Mouse (Mus musculus) kidney, embryonic 15.5 days (tissue): ENCODE data around the gene Rph3al. TPM values are rescaled to one million over a fixed set of nuclear protein-coding genes. Genes with fewer than 3 reads are reported as not detected.

ENCODE experiments used
- ATAC-seq: fragments of 200-750 bp; cut with Nextera tagmentation; replicated peaks from 2 replicates; pipeline ENCODE4 v1.8.0; 2017; ENCODE audit warnings: moderate TSS enrichment; ENCODE audit not compliant: low FRiP score
- H3K27ac ChIP-seq: fragments of 300-500 bp; sonication (generic); 2 replicates; pipeline ENCODE4 v1.5.1; 2015; ENCODE audit warnings: mild to moderate bottlenecking, inconsistent platforms
- H3K27me3 ChIP-seq: fragments of 300-500 bp; sonication (generic); 2 replicates; pipeline ENCODE4 v1.6.1; 2015; ENCODE audit warnings: inconsistent platforms
- H3K36me3 ChIP-seq: fragments of 300-500 bp; sonication (generic); 2 replicates; pipeline ENCODE4 v1.6.1; 2015; ENCODE audit warnings: inconsistent platforms
- H3K4me1 ChIP-seq: fragments of 300-500 bp; sonication (generic); 2 replicates; pipeline ENCODE4 v1.6.1; 2015; ENCODE audit warnings: inconsistent platforms
- H3K4me2 ChIP-seq: fragments of 300-500 bp; sonication (generic); 2 replicates; pipeline ENCODE4 v1.6.1; 2015; ENCODE audit warnings: moderate library complexity, mild to moderate bottlenecking, inconsistent platforms
- H3K4me3 ChIP-seq: fragments of 300-500 bp; sonication (generic); replicated peaks from 2 replicates; pipeline ENCODE4 v1.5.1; 2015; ENCODE audit warnings: mild to moderate bottlenecking, inconsistent platforms
- H3K9ac ChIP-seq: fragments of 300-500 bp; sonication (generic); 2 replicates; pipeline ENCODE4 v1.6.1; 2015; ENCODE audit warnings: mild to moderate bottlenecking, inconsistent platforms
- H3K9me3 ChIP-seq: fragments of 300-500 bp; sonication (generic); replicated peaks from 2 replicates; pipeline ENCODE4 v1.6.1; 2016; ENCODE audit warnings: inconsistent platforms
- WGBS: fragments of 180-500 bp; shearing (Covaris S2); methylation state at CpG from one replicate; pipeline ENCODE4 v1.1.7; 2015; ENCODE audit warnings: mixed read lengths; 5-methylcytosine and 5-hydroxymethylcytosine counted together
- polyA plus RNA-seq: library from polyadenylated mRNA; unstranded; fragments of >200 nt; fragmentation: Nextera tagmentation; extraction: Ambion mirVana; gene quantifications from 2 replicates; pipeline ENCODE4 v1.2.1, GENCODE M21; 2015

Gene Rph3al
- polyA plus RNA-seq, 1 experiment from 2014 or later, result 14.5 TPM

DNA sequence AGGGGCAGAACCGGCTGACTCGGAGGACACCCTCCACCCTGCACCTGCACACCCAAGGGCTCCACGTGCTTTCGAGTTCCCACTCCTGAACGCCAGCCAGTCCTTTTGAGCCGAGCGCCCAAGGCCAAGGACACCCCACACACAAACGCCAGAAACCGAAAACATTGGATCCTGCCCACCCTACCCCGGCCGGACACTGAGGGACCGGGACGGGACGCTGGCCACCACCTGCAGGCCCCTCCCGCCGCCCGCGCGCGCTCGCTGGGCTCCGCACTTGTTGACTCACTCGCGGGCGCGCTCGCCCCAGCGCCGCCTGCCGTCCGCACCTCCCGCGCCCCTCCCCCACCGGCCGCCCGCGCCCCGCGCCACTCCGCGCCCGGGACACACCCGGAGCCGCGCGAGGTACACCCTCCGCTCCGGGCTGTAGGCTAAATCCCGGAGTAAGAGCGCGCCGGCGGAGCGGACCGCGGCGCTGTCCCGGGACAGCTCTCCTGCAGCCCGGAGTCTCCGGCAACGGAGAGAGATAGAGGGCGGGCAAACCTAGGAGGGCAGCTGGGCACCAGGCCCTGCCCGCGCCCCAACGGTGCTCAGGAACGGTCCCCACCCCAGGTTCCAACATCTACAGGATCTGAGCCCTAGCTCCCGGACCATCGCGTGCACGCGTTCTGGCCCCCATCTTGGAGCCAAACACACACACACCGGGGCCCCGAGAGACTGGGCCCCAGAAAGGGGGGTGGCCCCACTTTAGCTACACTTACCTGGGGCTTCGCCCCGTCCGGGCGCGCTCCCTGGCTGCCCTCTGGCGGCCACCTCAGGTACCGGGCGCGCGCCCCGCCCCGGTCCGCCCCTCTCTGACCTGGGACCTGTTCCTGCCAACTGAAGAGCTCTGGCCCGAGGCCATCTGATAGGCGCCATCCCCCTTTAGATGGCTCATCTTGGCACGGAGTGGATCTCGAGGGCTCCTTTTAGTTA lies 28.5 kb upstream of the Rph3al start:
- WGBS, result under 1% methylated on average over 89 of the region's 90 CpGs
- Histone ChIP-seq H3K4me2 (peak overlapping the region; percentile 95), H3K36me3 (no peaks in the 10 kb centered on the region), H3K9ac (peak overlapping the region; percentile 62), H3K27ac (peak overlapping the region; percentile 66), H3K9me3 (no peaks in the 10 kb centered on the region), H3K27me3 (peaks cover 38% of the 10 kb centered on the region), H3K4me3 (peak overlapping the region; percentile 60), H3K4me1 (peaks cover 37% of the 10 kb centered on the region)
- peak; percentile 84 for ATAC-seq

DNA sequence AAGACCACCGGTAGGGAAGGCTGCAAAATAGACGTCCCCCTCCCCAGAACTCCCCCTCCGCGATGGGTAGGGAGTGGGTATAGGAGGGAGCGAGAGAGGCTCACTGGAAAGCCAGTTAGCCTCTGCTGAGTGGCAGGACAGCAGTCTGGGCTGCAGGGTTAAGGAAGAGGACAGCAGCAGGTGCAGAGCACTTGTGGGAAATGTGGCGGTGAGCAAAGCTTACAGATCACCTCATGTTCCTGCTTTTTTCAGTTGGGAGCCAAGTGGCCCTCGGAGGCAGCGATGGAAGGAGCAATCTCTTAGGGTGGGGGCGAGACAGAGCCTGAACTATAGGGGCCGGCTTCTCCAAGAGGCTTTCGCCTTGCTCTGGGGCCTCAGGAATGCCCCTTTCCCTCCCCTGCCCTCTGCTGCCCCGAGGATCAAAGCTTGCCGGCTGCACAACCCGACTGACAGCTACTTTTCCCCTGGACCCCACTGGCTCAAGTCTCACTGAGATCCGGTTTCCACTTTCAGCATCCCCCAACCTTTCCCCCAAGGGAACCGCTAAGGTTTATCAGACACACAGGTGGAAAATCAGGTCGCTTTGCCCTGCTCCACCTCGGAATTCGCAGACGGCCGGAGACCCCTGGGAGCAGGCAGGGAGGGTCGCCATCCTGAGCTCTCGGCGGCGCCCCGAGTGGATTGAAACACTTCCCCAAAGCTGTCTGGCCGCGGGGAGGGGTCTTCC lies 27.6 kb upstream of the Rph3al start:
- H3K4me1 ChIP-seq, result peaks cover 37% of the 10 kb centered on the region
- ATAC-seq, result no peak
- WGBS, result 10% methylated on average over 28 of the region's 28 CpGs
- H3K27me3 ChIP-seq, result peaks cover 38% of the 10 kb centered on the region
- no peaks in the 10 kb centered on the region for H3K36me3 ChIP-seq
- H3K4me3 ChIP-seq, result peak overlapping the region; percentile 60
- H3K9ac ChIP-seq, result peak overlapping the region; percentile 62
- no peaks in the 10 kb centered on the region for H3K9me3 ChIP-seq
- peak overlapping the region; percentile 66 for H3K27ac ChIP-seq
- peak overlapping the region; percentile 95 for H3K4me2 ChIP-seq

DNA sequence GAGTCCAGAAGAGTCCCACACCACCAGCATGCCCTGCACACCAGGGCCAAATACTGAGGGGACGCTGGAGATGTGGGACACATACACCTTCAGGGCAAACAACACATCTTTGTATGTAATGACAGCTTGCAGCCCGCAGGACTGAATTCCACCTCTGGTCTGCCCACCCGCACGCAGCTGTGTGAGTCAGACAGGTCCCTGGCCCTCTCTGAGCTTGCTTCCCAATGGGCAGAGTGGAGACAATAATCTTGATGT lies 26.2 kb upstream of the Rph3al start:
- H3K36me3 ChIP-seq, result no peaks in the 10 kb centered on the region
- no peak overlapping the region for H3K27ac ChIP-seq
- no peak overlapping the region for H3K9ac ChIP-seq
- WGBS, result 68% methylated on average over 4 of the region's 4 CpGs
- H3K4me2 ChIP-seq, result no peak overlapping the region
- no peak for ATAC-seq
- peaks cover 34% of the 10 kb centered on the region for H3K27me3 ChIP-seq
- no peak overlapping the region for H3K4me3 ChIP-seq
- peaks cover 37% of the 10 kb centered on the region for H3K4me1 ChIP-seq
- no peaks in the 10 kb centered on the region for H3K9me3 ChIP-seq

DNA sequence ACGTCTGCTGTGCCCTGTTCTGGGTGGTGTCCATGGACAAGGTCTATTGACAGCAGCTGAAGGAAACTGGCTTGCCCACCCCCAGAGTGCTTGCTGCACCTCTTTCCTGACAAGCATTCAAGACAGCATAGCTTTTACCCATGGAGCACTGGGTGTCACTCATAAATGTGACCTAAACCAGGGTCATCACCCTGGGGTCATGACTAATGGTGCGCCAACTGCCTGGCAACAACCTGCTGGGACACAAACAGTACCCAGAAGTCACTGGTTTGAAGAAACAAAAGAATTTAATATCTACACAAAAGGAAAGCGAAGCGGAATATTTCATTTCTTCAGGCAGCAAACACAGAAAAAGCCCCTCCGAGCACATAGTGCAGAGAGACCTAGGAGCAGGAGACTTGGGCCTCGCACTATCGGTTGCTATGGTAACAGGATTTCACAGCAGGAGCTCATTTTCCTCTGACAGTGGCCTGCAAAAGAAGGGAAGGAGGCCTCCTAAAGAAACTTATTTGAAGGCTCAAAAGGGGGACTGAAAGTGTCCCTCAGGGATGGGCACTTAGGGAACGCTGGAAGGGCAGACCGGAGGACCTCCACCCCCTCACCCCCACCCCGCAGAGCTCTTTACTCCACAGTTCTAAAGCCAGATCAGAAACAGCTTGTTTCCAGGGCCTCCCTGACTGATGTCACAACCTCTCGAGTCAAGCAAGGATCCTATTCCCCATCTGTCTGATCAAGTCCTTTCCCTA lies 25.7 kb upstream of the Rph3al start:
- 32% methylated on average over 11 of the region's 11 CpGs for WGBS
- Histone ChIP-seq H3K4me3 (no peak overlapping the region), H3K4me1 (peaks cover 37% of the 10 kb centered on the region), H3K9ac (no peak overlapping the region), H3K4me2 (no peak overlapping the region), H3K9me3 (no peaks in the 10 kb centered on the region), H3K36me3 (no peaks in the 10 kb centered on the region), H3K27me3 (peaks cover 30% of the 10 kb centered on the region), H3K27ac (no peak overlapping the region)
- ATAC-seq, result no peak

DNA sequence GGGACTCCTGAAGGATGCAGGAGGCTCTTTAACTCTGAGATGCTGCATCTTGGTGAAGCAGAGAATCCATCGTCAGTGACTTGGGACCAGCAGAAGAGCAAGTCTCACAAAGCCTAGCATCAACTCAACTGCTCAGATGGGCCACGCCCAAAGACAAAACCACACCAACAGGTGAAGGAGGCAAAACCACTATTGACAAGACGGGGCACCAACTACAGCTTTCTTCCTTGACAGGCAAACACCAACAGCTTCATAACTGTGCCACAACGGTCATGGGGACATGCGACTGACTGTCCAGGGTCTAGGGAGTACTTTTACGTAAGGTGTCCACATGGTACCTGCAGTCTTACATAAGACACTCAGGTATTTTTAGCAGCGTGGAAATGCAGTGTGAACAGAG lies 23.6 kb upstream of the Rph3al start:
- no peak for ATAC-seq
- peaks cover 18% of the 10 kb centered on the region for H3K27me3 ChIP-seq
- no peaks in the 10 kb centered on the region for H3K9me3 ChIP-seq
- no peak overlapping the region for H3K4me3 ChIP-seq
- 89% methylated on average over 7 of the region's 7 CpGs for WGBS
- H3K4me2 ChIP-seq, result no peak overlapping the region
- no peaks in the 10 kb centered on the region for H3K36me3 ChIP-seq
- no peak overlapping the region for H3K27ac ChIP-seq
- H3K9ac ChIP-seq, result no peak overlapping the region
- H3K4me1 ChIP-seq, result peaks cover 39% of the 10 kb centered on the region

DNA sequence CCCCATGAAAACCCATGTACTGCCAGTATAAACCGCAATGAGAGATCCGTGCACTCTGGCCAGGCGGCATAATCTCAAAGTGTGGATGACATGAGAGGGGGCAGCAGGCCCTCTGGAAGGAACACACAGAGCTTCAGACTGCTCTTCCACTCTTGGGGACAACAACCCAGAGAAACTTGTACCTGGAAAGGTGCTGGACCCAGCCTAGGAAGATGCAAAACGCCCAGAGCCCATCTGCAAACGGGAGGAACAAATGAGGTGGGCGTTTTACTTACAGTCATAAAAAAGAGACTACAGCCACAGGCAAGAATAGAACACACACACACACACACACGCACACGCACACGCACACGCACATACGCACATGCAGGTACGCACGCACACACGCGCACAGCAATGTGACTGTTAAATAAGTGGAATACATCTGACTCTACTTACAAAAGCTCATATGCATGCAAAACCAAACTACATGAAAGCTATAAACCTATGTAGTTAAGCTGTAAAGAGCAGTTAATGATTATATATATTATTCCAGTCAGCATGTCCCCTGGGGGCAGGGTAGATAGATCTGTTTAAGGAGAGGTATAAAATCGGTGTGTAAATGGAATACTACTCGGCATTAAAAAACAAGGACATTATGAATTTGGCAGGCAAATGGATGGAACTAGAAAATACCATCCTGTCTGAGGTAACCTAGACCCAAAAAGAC lies 19.0 kb upstream of the Rph3al start:
- Histone ChIP-seq H3K9me3 (no peaks in the 10 kb centered on the region), H3K27me3 (no peaks in the 10 kb centered on the region), H3K4me3 (no peak overlapping the region), H3K4me2 (no peak overlapping the region), H3K36me3 (no peaks in the 10 kb centered on the region), H3K9ac (no peak overlapping the region), H3K27ac (no peak overlapping the region), H3K4me1 (peaks cover 14% of the 10 kb centered on the region; the same call in 1 of the 2 replicates)
- ATAC-seq, result no peak
- WGBS, result 72% methylated on average over 17 of the region's 17 CpGs

DNA sequence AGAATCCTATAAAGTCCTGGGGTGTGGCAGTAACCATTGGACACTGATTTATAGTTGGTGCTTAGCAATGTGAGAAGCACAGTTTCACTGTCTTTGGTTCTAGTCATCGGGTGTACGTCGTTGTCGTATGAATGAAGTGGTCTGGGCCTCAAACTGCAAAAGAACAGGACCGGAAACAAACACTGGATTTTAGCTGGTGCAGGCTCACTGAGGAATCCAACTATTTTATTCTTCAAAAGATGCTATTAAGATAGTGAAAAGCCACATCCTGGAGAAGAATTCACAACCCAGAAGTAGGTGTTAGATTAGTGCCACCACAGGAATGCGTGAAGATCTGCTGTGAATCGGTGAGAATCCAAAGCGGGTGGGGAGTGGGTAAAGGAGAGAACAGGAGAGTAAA lies 18.4 kb upstream of the Rph3al start:
- WGBS, result 40% methylated on average over 8 of the region's 8 CpGs
- no peaks in the 10 kb centered on the region for H3K36me3 ChIP-seq
- H3K4me3 ChIP-seq, result no peak overlapping the region
- peaks cover 14% of the 10 kb centered on the region; the same call in 1 of the 2 replicates for H3K4me1 ChIP-seq
- H3K27me3 ChIP-seq, result no peaks in the 10 kb centered on the region
- H3K4me2 ChIP-seq, result no peak overlapping the region
- H3K27ac ChIP-seq, result no peak overlapping the region
- no peaks in the 10 kb centered on the region for H3K9me3 ChIP-seq
- no peak overlapping the region for H3K9ac ChIP-seq
- no peak for ATAC-seq

- no peaks in the 10 kb centered on the region for H3K36me3 ChIP-seq
- H3K4me3 ChIP-seq, result no peak overlapping the region
- WGBS, result 90% methylated on average over 9 of the region's 9 CpGs
- H3K27me3 ChIP-seq, result no peaks in the 10 kb centered on the region
- no peak overlapping the region for H3K27ac ChIP-seq
- H3K4me1 ChIP-seq, result peaks cover 18% of the 10 kb centered on the region; the same call in 1 of the 2 replicates
- no peak overlapping the region for H3K9ac ChIP-seq
- H3K9me3 ChIP-seq, result no peaks in the 10 kb centered on the region
- no peak for ATAC-seq
- no peak overlapping the region for H3K4me2 ChIP-seq
Observed at GRCm38 (mm10) chr11:75954896-75955295, 16.7 kb upstream of the Rph3al start.

DNA sequence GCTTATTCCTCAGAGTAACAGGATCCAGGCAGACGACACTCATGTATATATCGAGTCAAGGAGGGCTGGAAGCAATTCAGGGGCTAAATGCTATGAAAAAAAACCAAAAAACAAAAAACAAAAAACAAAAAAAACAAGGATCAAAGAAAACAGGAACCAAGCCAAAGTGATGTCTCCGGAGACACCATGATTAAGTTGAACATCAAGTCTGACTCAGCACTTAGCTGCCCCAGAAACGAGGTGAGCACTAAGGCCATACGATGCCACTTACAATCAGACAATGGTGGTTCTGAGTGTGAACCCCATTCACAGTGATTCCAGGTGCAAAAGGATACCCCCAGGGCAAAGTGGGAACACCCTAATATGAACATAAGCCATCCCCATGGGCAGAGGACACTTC lies 13.7 kb upstream of the Rph3al start:
- no peak overlapping the region for H3K27ac ChIP-seq
- no peak overlapping the region for H3K4me2 ChIP-seq
- 62% methylated on average over 5 of the region's 5 CpGs for WGBS
- no peak for ATAC-seq
- H3K4me1 ChIP-seq, result peaks cover 30% of the 10 kb centered on the region
- H3K4me3 ChIP-seq, result no peak overlapping the region
- H3K9ac ChIP-seq, result no peak overlapping the region
- no peaks in the 10 kb centered on the region for H3K27me3 ChIP-seq
- no peaks in the 10 kb centered on the region for H3K9me3 ChIP-seq
- H3K36me3 ChIP-seq, result no peaks in the 10 kb centered on the region

DNA sequence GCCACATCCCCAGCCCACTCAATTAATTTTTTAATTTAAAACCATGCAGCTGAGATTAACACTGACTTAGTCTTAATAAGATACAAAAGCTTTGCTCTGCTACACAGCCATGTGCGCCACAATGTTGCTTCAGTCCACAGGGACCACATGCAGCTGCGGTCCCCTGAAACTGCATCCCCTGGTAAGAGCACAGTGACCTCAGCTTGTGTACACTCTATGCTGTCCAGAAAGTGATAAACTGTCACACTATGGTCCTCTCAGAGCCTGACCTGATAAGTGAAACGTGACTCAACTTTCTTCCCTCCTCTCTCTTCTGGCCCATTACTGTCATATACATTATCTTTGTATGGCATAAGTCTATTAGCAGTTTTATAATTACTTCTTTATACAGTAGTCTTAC lies 12.2 kb upstream of the Rph3al start:
- no peaks in the 10 kb centered on the region for H3K36me3 ChIP-seq
- H3K4me2 ChIP-seq, result no peak overlapping the region
- 52% methylated on average over 3 of the region's 3 CpGs for WGBS
- H3K27me3 ChIP-seq, result no peaks in the 10 kb centered on the region
- H3K4me3 ChIP-seq, result no peak overlapping the region
- ATAC-seq, result 0 out of 2 replicates have a peak, but pooled peaks have one; percentile 18
- H3K9ac ChIP-seq, result no peak overlapping the region
- H3K9me3 ChIP-seq, result no peaks in the 10 kb centered on the region
- no peak overlapping the region for H3K27ac ChIP-seq
- peaks cover 34% of the 10 kb centered on the region for H3K4me1 ChIP-seq

DNA sequence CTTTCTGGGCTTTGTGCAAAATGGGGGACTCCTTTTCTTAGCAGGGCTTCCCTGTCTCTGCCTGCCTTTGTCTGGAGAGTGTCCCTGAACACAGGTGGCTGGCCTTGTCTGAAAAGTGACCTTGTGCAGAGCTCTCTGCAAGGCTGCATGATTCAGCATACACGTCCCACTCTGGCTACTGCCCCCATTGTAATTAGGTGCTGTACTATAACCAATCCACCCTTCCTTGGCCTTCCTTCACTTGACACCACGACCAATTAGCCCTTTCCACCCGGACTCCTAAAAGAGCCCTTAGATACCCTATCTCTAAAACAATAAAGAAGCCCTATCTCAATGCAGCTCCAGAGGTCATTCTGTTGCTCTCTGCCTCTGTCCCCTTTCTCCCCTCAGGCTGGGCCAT lies 10.6 kb upstream of the Rph3al start:
- no peak for ATAC-seq
- H3K4me3 ChIP-seq, result no peak overlapping the region
- WGBS, result 21% methylated on average over 3 of the region's 3 CpGs
- H3K9ac ChIP-seq, result no peak overlapping the region
- H3K27ac ChIP-seq, result no peak overlapping the region
- H3K27me3 ChIP-seq, result no peaks in the 10 kb centered on the region
- no peak overlapping the region for H3K4me2 ChIP-seq
- H3K36me3 ChIP-seq, result no peaks in the 10 kb centered on the region
- no peaks in the 10 kb centered on the region for H3K9me3 ChIP-seq
- H3K4me1 ChIP-seq, result peaks cover 34% of the 10 kb centered on the region
